Mouse (Mus musculus) limb, embryonic 11.5 days (tissue): ENCODE measurements at regions not wholly inside any gene's neighbourhood (a gene's known extent, or its start where the extent isn't known, plus 50 kb on each side); places are given as distances from the start of the nearest gene placed in this dataset.

Source experiments
- ATAC-seq: fragments of 200-750 bp; cut with Nextera tagmentation; 2 replicates; pipeline ENCODE4 v1.8.0; 2017; ENCODE audit warnings: low read depth; ENCODE audit not compliant: insufficient number of reproducible peaks, low FRiP score, low TSS enrichment
- DNase-seq: peaks from one replicate; pipeline ENCODE4 v3.0.0-alpha.2; 2015; ENCODE audit warnings: low spot score
- H3K27ac ChIP-seq: fragments of 300-500 bp; sonication (generic); replicated peaks from 2 replicates; pipeline ENCODE4 v1.5.1; 2014; ENCODE audit warnings: low read depth, mild to moderate bottlenecking, low read length
- H3K27me3 ChIP-seq: fragments of 300-500 bp; sonication (generic); 2 replicates; pipeline ENCODE4 v1.6.1; 2014; ENCODE audit warnings: mild to moderate bottlenecking, low read length, mixed read lengths; ENCODE audit not compliant: control insufficient read depth, insufficient read depth
- H3K36me3 ChIP-seq: fragments of 300-500 bp; sonication (generic); 2 replicates; pipeline ENCODE4 v1.6.1; 2014; ENCODE audit warnings: mild to moderate bottlenecking, low read length, moderate library complexity, mixed read lengths; ENCODE audit not compliant: control insufficient read depth, insufficient read depth
- H3K4me1 ChIP-seq: fragments of 300-500 bp; sonication (generic); 2 replicates; pipeline ENCODE4 v1.6.1; 2014; ENCODE audit warnings: low read length, mixed read lengths; ENCODE audit not compliant: control insufficient read depth, insufficient read depth
- H3K4me2 ChIP-seq: fragments of 300-500 bp; sonication (generic); 2 replicates; pipeline ENCODE4 v1.6.1; 2014; ENCODE audit warnings: low read depth, mild to moderate bottlenecking, moderate library complexity; ENCODE audit not compliant: severe bottlenecking
- H3K4me3 ChIP-seq: fragments of 300-500 bp; sonication (generic); 2 replicates; pipeline ENCODE4 v1.5.1; 2014; ENCODE audit warnings: low read depth, low read length
- H3K9ac ChIP-seq: fragments of 300-500 bp; sonication (generic); 2 replicates; pipeline ENCODE4 v1.6.1; 2014; ENCODE audit warnings: mild to moderate bottlenecking, low read length
- H3K9me3 ChIP-seq: fragments of 300-500 bp; sonication (generic); 2 replicates; pipeline ENCODE4 v1.6.1; 2016; ENCODE audit warnings: low read length; ENCODE audit not compliant: control insufficient read depth
- WGBS: fragments of 180-500 bp; shearing (Covaris S2); extraction: QIAGEN DNeasy Blood & Tissue Kit; methylation state at CpG from one replicate; pipeline ENCODE4 v1.1.7; 2014; 5-methylcytosine and 5-hydroxymethylcytosine counted together

GRCm38 (mm10) chr15:51583636-51584035 lies 2301.1 kb upstream of the Gm7489 start:
- no peak overlapping the region for H3K4me3 ChIP-seq

GRCm38 (mm10) chr15:51586146-51586545 lies 2298.6 kb upstream of the Gm7489 start:
- DNase-seq (no peak), ATAC-seq (no peak)
- Histone ChIP-seq H3K27me3 (no peaks in the 10 kb centered on the region), H3K4me3 (no peak overlapping the region), H3K4me1 (no peaks in the 10 kb centered on the region), H3K9ac (no peak overlapping the region), H3K9me3 (no peaks in the 10 kb centered on the region), H3K4me2 (no peak overlapping the region), H3K27ac (no peak overlapping the region), H3K36me3 (no peaks in the 10 kb centered on the region)
- 86% methylated on average over 5 of the region's 5 CpGs for WGBS

More at GRCm38 (mm10) chr15:51583636-51584035, 2301.1 kb upstream of the Gm7489 start:
- DNase-seq (no peak), ATAC-seq (no peak)
- Histone ChIP-seq H3K9me3 (no peaks in the 10 kb centered on the region), H3K9ac (no peak overlapping the region), H3K36me3 (no peaks in the 10 kb centered on the region), H3K27me3 (no peaks in the 10 kb centered on the region), H3K27ac (no peak overlapping the region), H3K4me2 (no peak overlapping the region), H3K4me1 (peaks cover 5% of the 10 kb centered on the region)
- 86% methylated on average over 1 of the region's 1 CpGs for WGBS

GRCm38 (mm10) chr15:51591406-51592068 lies 2293.2 kb upstream of the Gm7489 start:
- no peak overlapping the region for H3K4me2 ChIP-seq

GRCm38 (mm10) chr15:51592069-51592435 lies 2292.7 kb upstream of the Gm7489 start:
- DNase-seq (no peak), ATAC-seq (no peak)
- 53% methylated on average over 9 of the region's 9 CpGs for WGBS
- no peaks in the 10 kb centered on the region for H3K36me3 ChIP-seq
- H3K9me3 ChIP-seq, result no peaks in the 10 kb centered on the region
- H3K27ac ChIP-seq, result no peak overlapping the region
- no peak overlapping the region for H3K4me2 ChIP-seq
- no peak overlapping the region for H3K4me3 ChIP-seq
- H3K9ac ChIP-seq, result no peak overlapping the region
- 0 out of 2 replicates have a peak, but pooled peaks cover 3% of the 10 kb centered on the region for H3K4me1 ChIP-seq
- H3K27me3 ChIP-seq, result no peaks in the 10 kb centered on the region

More at GRCm38 (mm10) chr15:51591406-51592068, 2293.2 kb upstream of the Gm7489 start:
- Histone ChIP-seq H3K9ac (no peak overlapping the region), H3K4me3 (no peak overlapping the region), H3K27me3 (no peaks in the 10 kb centered on the region), H3K9me3 (no peaks in the 10 kb centered on the region), H3K4me1 (0 out of 2 replicates have a peak, but pooled peaks cover 3% of the 10 kb centered on the region), H3K36me3 (no peaks in the 10 kb centered on the region), H3K27ac (no peak overlapping the region)
- WGBS, result 60% methylated on average over 17 of the region's 17 CpGs
- no peak for DNase-seq
- ATAC-seq, result no peak

GRCm38 (mm10) chr15:51592511-51593498 lies 2291.9 kb upstream of the Gm7489 start:
- H3K4me2 ChIP-seq, result no peak overlapping the region
- WGBS, result 87% methylated on average over 13 of the region's 13 CpGs
- DNase-seq, result no peak
- ATAC-seq, result no peak
- H3K4me1 ChIP-seq, result 0 out of 2 replicates have a peak, but pooled peaks cover 3% of the 10 kb centered on the region
- H3K36me3 ChIP-seq, result no peaks in the 10 kb centered on the region
- H3K9me3 ChIP-seq, result no peaks in the 10 kb centered on the region
- H3K9ac ChIP-seq, result no peak overlapping the region
- H3K4me3 ChIP-seq, result no peak overlapping the region
- no peaks in the 10 kb centered on the region for H3K27me3 ChIP-seq
- no peak overlapping the region for H3K27ac ChIP-seq

- Histone ChIP-seq H3K27ac (no peak overlapping the region), H3K36me3 (no peaks in the 10 kb centered on the region), H3K27me3 (no peaks in the 10 kb centered on the region), H3K4me1 (0 out of 2 replicates have a peak, but pooled peaks cover 3% of the 10 kb centered on the region), H3K9me3 (no peaks in the 10 kb centered on the region), H3K4me3 (no peak overlapping the region), H3K9ac (no peak overlapping the region), H3K4me2 (no peak overlapping the region)
- DNase-seq (no peak), ATAC-seq (no peak)
- 61% methylated on average over 5 of the region's 5 CpGs for WGBS
These were observed 2290.6 kb upstream of the Gm7489 start for GRCm38 (mm10) chr15:51594060-51594459.

- Histone ChIP-seq H3K27me3 (no peaks in the 10 kb centered on the region), H3K4me3 (no peak overlapping the region), H3K27ac (no peak overlapping the region), H3K9ac (no peak overlapping the region), H3K36me3 (no peaks in the 10 kb centered on the region), H3K4me2 (no peak overlapping the region), H3K9me3 (no peaks in the 10 kb centered on the region), H3K4me1 (0 out of 2 replicates have a peak, but pooled peaks cover 3% of the 10 kb centered on the region)
- 78% methylated on average over 1 of the region's 1 CpGs for whole genome bisulfite sequencing
- ATAC-seq, result no peak
- DNase-seq, result no peak
These were observed 2289.1 kb upstream of the Gm7489 start for GRCm38 (mm10) chr15:51595655-51596054.

- DNase-seq (no peak), ATAC-seq (no peak)
- Histone ChIP-seq H3K27me3 (no peaks in the 10 kb centered on the region), H3K4me2 (no peak overlapping the region), H3K27ac (no peak overlapping the region), H3K4me1 (no peaks in the 10 kb centered on the region), H3K4me3 (no peak overlapping the region), H3K9me3 (no peaks in the 10 kb centered on the region), H3K9ac (no peak overlapping the region), H3K36me3 (no peaks in the 10 kb centered on the region)
- 83% methylated on average over 3 of the region's 3 CpGs for WGBS
These were observed 2286.9 kb upstream of the Gm7489 start for GRCm38 (mm10) chr15:51597841-51598240.
